Mouse (Mus musculus) liver, embryonic 14.5 days (tissue): ENCODE data around the gene Tssk6.

Experiments
- CTCF ChIP-seq: IDR thresholded peaks from 2 replicates; pipeline ENCODE4 v1.5.1; 2016; ENCODE audit warnings: antibody characterized with exemption, low read depth, control low read depth
- EP300 ChIP-seq: IDR thresholded peaks from 2 replicates; pipeline ENCODE4 v1.6.1; 2016; ENCODE audit warnings: antibody characterized with exemption, low read depth

GRCm38 (mm10) chr8:69918506-69918905 is 16.5 kb downstream of the Tssk6 start:
- TF ChIP-seq CTCF (no peak), EP300 (no peak)
